Mouse (Mus musculus) right cerebral cortex, adult 18-20 months (tissue): ENCODE results near the gene Elmo3.

Experiments used
- DNase-seq: peaks from one replicate; pipeline ENCODE4 v3.0.0; 2022; ENCODE audit warnings: mixed read lengths

Gene Elmo3

GRCm38 (mm10) chr8:105298351-105299252 lies 6.8 kb upstream of the Elmo3 start:
- DNase-seq: no peak

- no peak for DNase-seq
Observed at GRCm38 (mm10) chr8:105299962-105300361, 5.4 kb upstream of the Elmo3 start.

- no peak for DNase-seq
Observed at GRCm38 (mm10) chr8:105303396-105303795, 2.0 kb upstream of the Elmo3 start.

- DNase-seq: no peak
Observed at GRCm38 (mm10) chr8:105303874-105304273, 1.5 kb upstream of the Elmo3 start.

GRCm38 (mm10) chr8:105304325-105305210 lies 833 bp upstream of the Elmo3 start:
- no peak for DNase-seq

- DNase-seq: no peak
Observed at GRCm38 (mm10) chr8:105306146-105306691, 818 bp downstream of the Elmo3 start.

- no peak for DNase-seq
Observed at GRCm38 (mm10) chr8:105307670-105308069, 2.3 kb downstream of the Elmo3 start.

GRCm38 (mm10) chr8:105308428-105308827 lies 3.0 kb downstream of the Elmo3 start:
- DNase-seq: no peak

- no peak for DNase-seq
Observed at GRCm38 (mm10) chr8:105309142-105309847, 3.9 kb downstream of the Elmo3 start.

GRCm38 (mm10) chr8:105310118-105310517 lies 4.7 kb downstream of the Elmo3 start:
- no peak for DNase-seq

- no peak for DNase-seq
Observed at GRCm38 (mm10) chr8:105311718-105312117, 6.3 kb downstream of the Elmo3 start.

GRCm38 (mm10) chr8:105312891-105313481 lies 7.6 kb downstream of the Elmo3 start:
- no peak for DNase-seq

GRCm38 (mm10) chr8:105313622-105314402 lies 8.4 kb downstream of the Elmo3 start:
- no peak for DNase-seq

- no peak for DNase-seq
Observed at GRCm38 (mm10) chr8:105315073-105315769, 9.8 kb downstream of the Elmo3 start.

GRCm38 (mm10) chr8:105317941-105318340 lies 12.5 kb downstream of the Elmo3 start:
- no peak for DNase-seq

GRCm38 (mm10) chr8:105318662-105319190 lies 13.3 kb downstream of the Elmo3 start:
- DNase-seq: no peak

GRCm38 (mm10) chr8:105323183-105323582 lies 17.8 kb downstream of the Elmo3 start:
- no peak for DNase-seq

GRCm38 (mm10) chr8:105325641-105326093 lies 20.3 kb downstream of the Elmo3 start:
- DNase-seq: no peak

GRCm38 (mm10) chr8:105326141-105326672 lies 20.8 kb downstream of the Elmo3 start, which contains the start of the genes Lrrc29 and Tmem208:
Lrrc29 (minus strand) TSS chr8:105326278.
Tmem208 (plus strand) TSS chr8:105326354.
- peak; percentile 98 for DNase-seq

- no peak for DNase-seq
Observed at GRCm38 (mm10) chr8:105326968-105327367, 21.6 kb downstream of the Elmo3 start.
